Mouse (Mus musculus) E14TG2a.4 (cell line): ENCODE results near the gene Gm20388.
A peak's percentile ranks its signal among the peaks of the same experiment; 100 is the strongest.
"Not testable (repeated sequence)": the region's sequence is repeated elsewhere in the genome, so short reads cannot be mapped to it uniquely, and the experiment has no call there.

Experiments used
- H3K27me3 ChIP-seq: 2 replicates; pipeline ENCODE4 v1.6.1; 2014; ENCODE audit warnings: low read length, control low read depth; ENCODE audit not compliant: insufficient read depth
- H3K36me3 ChIP-seq: 2 replicates; pipeline ENCODE4 v1.6.1; 2014; ENCODE audit warnings: low read length, control low read depth; ENCODE audit not compliant: insufficient read depth
- H3K4me1 ChIP-seq: replicated peaks from 2 replicates; pipeline ENCODE4 v1.6.1; 2014; ENCODE audit warnings: low read depth, low read length, control low read depth
- H3K4me3 ChIP-seq: replicated peaks from 2 replicates; pipeline ENCODE4 v1.5.1; 2014; ENCODE audit warnings: mild to moderate bottlenecking, low read length
- H3K9me3 ChIP-seq: 2 replicates; pipeline ENCODE4 v1.6.1; 2014; ENCODE audit warnings: low read length, control low read depth
- CTCF ChIP-seq: conservative IDR thresholded peaks from 2 replicates; pipeline ENCODE4 v1.5.1; 2014; ENCODE audit warnings: low read length
- NANOG ChIP-seq: IDR thresholded peaks from 2 replicates; pipeline ENCODE4 v1.6.1; 2014; ENCODE audit warnings: borderline replicate concordance, low read length, mixed read lengths
- POU5F1 ChIP-seq: IDR thresholded peaks from 2 replicates; pipeline ENCODE4 v1.6.1; 2014; ENCODE audit warnings: low read length, borderline replicate concordance

Gm20388 gene

GRCm38 (mm10) chr8:120351332-120352071 is 440.9 kb downstream of the Gm20388 start:
- peaks cover 54% of the 10 kb centered on the region for H3K27me3 ChIP-seq
- no peaks in the 10 kb centered on the region for H3K9me3 ChIP-seq
- peaks cover 78% of the 10 kb centered on the region for H3K4me1 ChIP-seq
- H3K4me3 ChIP-seq: no peak overlapping the region
- no peaks in the 10 kb centered on the region for H3K36me3 ChIP-seq
- no peak for TF ChIP-seq POU5F1
- no peak for TF ChIP-seq CTCF
- no peak for TF ChIP-seq NANOG

GRCm38 (mm10) chr8:120352096-120352495 is 441.5 kb downstream of the Gm20388 start:
- TF ChIP-seq NANOG: no peak
- no peak for TF ChIP-seq POU5F1
- no peak for TF ChIP-seq CTCF
- Histone ChIP-seq H3K27me3 (peaks cover 50% of the 10 kb centered on the region), H3K36me3 (no peaks in the 10 kb centered on the region), H3K9me3 (no peaks in the 10 kb centered on the region), H3K4me1 (peaks cover 83% of the 10 kb centered on the region), H3K4me3 (0 out of 2 replicates have a peak overlapping the region, but pooled peaks have one; percentile 7)

GRCm38 (mm10) chr8:120356067-120356466 is 445.4 kb downstream of the Gm20388 start:
- Histone ChIP-seq H3K4me1 (peaks cover 92% of the 10 kb centered on the region), H3K9me3 (no peaks in the 10 kb centered on the region), H3K36me3 (no peaks in the 10 kb centered on the region), H3K27me3 (peaks cover 28% of the 10 kb centered on the region), H3K4me3 (no peak overlapping the region)
- no peak for TF ChIP-seq POU5F1
- no peak for TF ChIP-seq NANOG
- no peak for TF ChIP-seq CTCF

DNA sequence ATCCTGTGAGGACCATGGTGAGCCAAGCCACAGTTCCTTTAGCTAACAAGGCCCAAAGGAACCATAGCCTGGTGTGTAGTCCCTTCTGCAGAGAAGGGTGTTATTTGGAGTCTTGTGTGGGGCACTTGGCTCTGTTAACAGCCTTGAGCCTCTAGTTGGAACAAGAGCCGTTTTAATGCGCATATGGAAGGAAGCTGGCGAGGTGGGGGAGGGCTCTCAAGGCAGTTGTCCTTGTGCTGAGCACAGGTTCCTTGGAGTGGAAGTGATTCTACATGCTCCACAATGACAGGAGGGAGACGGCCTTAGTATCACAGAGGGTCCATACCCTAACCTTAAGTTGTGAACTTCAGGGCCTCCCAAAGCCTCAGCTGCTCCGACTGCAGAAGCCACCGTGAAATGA is 446.9 kb downstream of the Gm20388 start:
- no peaks in the 10 kb centered on the region for H3K36me3 ChIP-seq
- no peak overlapping the region for H3K4me3 ChIP-seq
- H3K4me1 ChIP-seq: peaks cover 94% of the 10 kb centered on the region
- H3K27me3 ChIP-seq: peaks cover 17% of the 10 kb centered on the region
- TF ChIP-seq NANOG: no peak
- no peak for TF ChIP-seq CTCF
- TF ChIP-seq POU5F1: peak; percentile 91
- H3K9me3 ChIP-seq: no peaks in the 10 kb centered on the region

GRCm38 (mm10) chr8:120361301-120361700 is 450.7 kb downstream of the Gm20388 start:
- no peaks in the 10 kb centered on the region for H3K36me3 ChIP-seq

DNA sequence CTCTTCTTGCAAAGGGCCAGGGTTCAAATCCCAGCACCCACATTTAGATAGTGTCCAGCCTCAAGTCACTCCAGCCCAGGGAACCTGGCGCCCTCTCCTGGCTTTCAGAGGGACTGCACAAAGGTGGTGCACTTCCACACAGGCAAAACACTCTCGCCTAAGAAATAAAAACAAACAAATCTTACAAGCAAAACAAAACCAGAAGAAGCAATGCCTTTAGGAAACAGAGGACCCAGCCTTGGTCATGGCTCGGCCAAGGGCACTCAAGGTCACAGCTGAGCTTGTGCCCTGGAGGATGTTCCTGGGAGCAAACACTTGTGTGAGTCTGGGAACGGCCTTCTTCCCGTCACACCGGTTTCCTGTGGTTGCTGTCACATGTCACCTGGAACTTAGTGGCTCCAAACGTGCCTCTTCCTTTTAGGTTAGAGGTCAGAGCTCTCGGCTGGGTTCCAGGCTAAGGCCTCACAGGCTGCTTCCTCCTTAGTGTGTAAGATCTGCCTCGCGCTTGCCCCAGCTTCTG is 453.0 kb downstream of the Gm20388 start:
- Histone ChIP-seq H3K9me3 (no peaks in the 10 kb centered on the region), H3K4me3 (peak overlapping the region; percentile 39; the same call in 1 of the 2 replicates), H3K27me3 (no peaks in the 10 kb centered on the region; the same call in 1 of the 2 replicates)

More at GRCm38 (mm10) chr8:120361301-120361700, 450.7 kb downstream of the Gm20388 start:
- H3K9me3 ChIP-seq: no peaks in the 10 kb centered on the region
- peaks cover 95% of the 10 kb centered on the region for H3K4me1 ChIP-seq
- no peak overlapping the region for H3K4me3 ChIP-seq
- TF ChIP-seq CTCF (no peak), POU5F1 (no peak), NANOG (no peak)
- no peaks in the 10 kb centered on the region; the same call in 1 of the 2 replicates for H3K27me3 ChIP-seq

GRCm38 (mm10) chr8:120364093-120364725 is 453.6 kb downstream of the Gm20388 start:
- Histone ChIP-seq H3K36me3 (no peaks in the 10 kb centered on the region), H3K9me3 (no peaks in the 10 kb centered on the region), H3K27me3 (no peaks in the 10 kb centered on the region; the same call in 1 of the 2 replicates), H3K4me3 (peak overlapping the region; percentile 39; the same call in 1 of the 2 replicates), H3K4me1 (peaks cover 93% of the 10 kb centered on the region)
- TF ChIP-seq POU5F1: no peak
- TF ChIP-seq NANOG: no peak
- peak; percentile 86 for TF ChIP-seq CTCF

More for the DNA sequence above, 453.0 kb downstream of the Gm20388 start:
- no peak for TF ChIP-seq POU5F1
- peak; percentile 89 for TF ChIP-seq CTCF
- peaks cover 90% of the 10 kb centered on the region for H3K4me1 ChIP-seq
- H3K36me3 ChIP-seq: no peaks in the 10 kb centered on the region

GRCm38 (mm10) chr8:120366840-120367239 is 456.2 kb downstream of the Gm20388 start:
- TF ChIP-seq POU5F1 (no peak), NANOG (no peak), CTCF (no peak)
- Histone ChIP-seq H3K36me3 (no peaks in the 10 kb centered on the region), H3K4me1 (peaks cover 84% of the 10 kb centered on the region), H3K9me3 (no peaks in the 10 kb centered on the region), H3K27me3 (no peaks in the 10 kb centered on the region), H3K4me3 (no peak overlapping the region)

DNA sequence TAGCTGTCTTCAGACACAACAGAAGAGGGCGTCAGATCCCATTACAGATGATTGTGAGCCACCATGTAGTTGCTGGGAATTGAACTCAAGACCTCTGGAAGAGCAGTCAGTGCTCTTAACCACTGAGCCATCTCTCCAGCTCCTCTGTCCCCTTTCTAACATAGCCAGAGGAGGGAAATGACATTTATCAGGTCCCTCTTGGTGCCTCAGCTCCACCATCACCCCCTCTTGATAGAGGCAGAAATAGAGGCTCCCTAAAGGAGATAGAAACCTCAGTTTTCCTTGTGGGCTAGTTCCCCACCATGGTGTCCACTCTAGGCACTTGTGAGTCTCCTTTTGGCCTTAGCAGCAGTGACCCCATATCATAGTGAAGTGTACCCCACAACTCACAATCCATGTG is 457.6 kb downstream of the Gm20388 start:
- not testable (repeated sequence) for H3K9me3 ChIP-seq, H3K27me3 ChIP-seq, H3K4me3 ChIP-seq, H3K36me3 ChIP-seq
- H3K4me1 ChIP-seq: peaks cover 72% of the 10 kb centered on the region
